12 mouse cellular contexts compared by ENCODE assay signal in the genomic region with DNA sequence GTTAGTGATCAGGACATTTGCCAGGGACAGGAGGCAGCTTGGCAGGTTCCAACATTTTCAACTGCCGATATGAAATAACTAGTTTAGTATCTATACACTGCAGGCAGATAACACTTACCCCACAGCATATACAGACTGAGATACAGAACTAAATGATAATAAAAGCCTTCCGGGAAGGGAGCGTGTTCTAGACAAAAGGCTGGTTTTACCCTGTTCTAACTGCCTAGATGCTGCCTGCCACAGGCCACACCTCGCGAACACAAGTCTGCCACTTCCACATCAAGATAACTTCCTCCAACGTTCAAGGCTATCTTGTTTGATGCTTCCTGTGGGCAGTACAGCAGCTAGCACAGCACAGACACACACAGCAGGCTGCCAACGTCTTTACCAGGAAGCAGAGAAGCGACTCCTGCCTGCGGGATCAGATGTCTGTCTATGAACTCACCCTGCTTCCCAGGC. TPM values are rescaled to one million over a fixed set of nuclear protein-coding genes. Genes with fewer than 3 reads are reported as not detected.
DNase-seq lines count a peak whose midpoint lies in the region; ATAC-seq and TF ChIP-seq lines count a peak whose summit lies in the region.
"Had no signal": no experiment of that assay in that cellular context is flagged by ENCODE, and none has a peak within 500 bp of the region (broad histone marks: within the 10 kb centered on the region; RNA-seq: fewer than 3 reads in every experiment).

No protein-coding gene starts in this region.

- intact Hi-C loops in gastrocnemius, postnatal 36 days (cut with DNase I) = no loop called here

- 0 out of 2 replicates have a peak, but pooled peaks cover 3% of the 10 kb centered on the region for H3K9me3 ChIP-seq in intestine, embryonic 16.5 days (ENCODE audit: control insufficient read depth, low read length)
- H3K9me3 ChIP-seq in intestine, embryonic 15.5 days = no peaks in the 10 kb centered on the region
- H3K9me3 ChIP-seq in ES-E14 (ENCODE audit: control insufficient read depth, insufficient read depth, low read depth, low read length) = no peaks in the 10 kb centered on the region
- H3K9me3 ChIP-seq: forebrain, embryonic 15.5 days had no signal

- H3K4me2 ChIP-seq in intestine, embryonic 16.5 days (ENCODE audit: low read depth, low read length) = no peak overlapping the region
- no peak overlapping the region for H3K4me2 ChIP-seq in intestine, embryonic 15.5 days (replicated peaks)
- H3K4me2 ChIP-seq: forebrain, embryonic 15.5 days; heart, embryonic 11.5 days had no signal

- DNase-seq in ES-E14 (ENCODE audit: low read depth, low spot score) = no peak
- peak; percentile 27 for DNase-seq in naive thymus-derived CD4-positive, alpha-beta T cell, adult 2 months (ENCODE audit: low read depth)
- DNase-seq in gastrocnemius, postnatal 36 days = no peak
- DNase-seq in Muller cell, postnatal 12 days (ENCODE audit: inconsistent ontology term) = no peak
- DNase-seq in layer of hippocampus, adult 9-10 months (ENCODE audit: low spot score) = no peak
- DNase-seq: kidney, postnatal 10 days; midbrain, embryonic 14.5 days had no signal

- H3K27ac ChIP-seq in intestine, embryonic 16.5 days (ENCODE audit: low read length) = no peak overlapping the region
- no peak overlapping the region for H3K27ac ChIP-seq in intestine, embryonic 15.5 days
- no peak overlapping the region for H3K27ac ChIP-seq in ES-E14 (ENCODE audit: insufficient read depth, low read depth, low read length, poor library complexity, severe bottlenecking)
- H3K27ac ChIP-seq: forebrain, embryonic 15.5 days had no signal

- H3K4me3 ChIP-seq in intestine, embryonic 16.5 days (ENCODE audit: low read length) = no peak overlapping the region
- no peak overlapping the region for H3K4me3 ChIP-seq in intestine, embryonic 15.5 days (replicated peaks)
- no peak overlapping the region for H3K4me3 ChIP-seq in ES-E14 (ENCODE audit: insufficient read depth in 1 of 2, low read depth in 1 of 2, low read length in 2 of 2, poor library complexity in 1 of 2, severe bottlenecking in 1 of 2)
- H3K4me3 ChIP-seq: forebrain, embryonic 15.5 days had no signal

- WGBS in intestine, embryonic 16.5 days = 64% methylated on average over 9 of the region's 9 CpGs
- WGBS in intestine, embryonic 15.5 days = 63% methylated on average over 9 of the region's 9 CpGs

- H3K36me3 ChIP-seq in intestine, embryonic 16.5 days (ENCODE audit: control insufficient read depth, insufficient read depth, low read length) = peaks cover 6% of the 10 kb centered on the region
- H3K36me3 ChIP-seq in intestine, embryonic 15.5 days = peaks cover 20% of the 10 kb centered on the region
- peaks cover 14% of the 10 kb centered on the region for H3K36me3 ChIP-seq in ES-E14 (ENCODE audit: control insufficient read depth, insufficient read depth, low read length, poor library complexity, severe bottlenecking)

- 0 out of 2 replicates have a peak, but pooled peaks have one; percentile 33 for ATAC-seq in intestine, embryonic 16.5 days
- ATAC-seq in intestine, embryonic 15.5 days = no peak
- peak; percentile 58; the same call in 1 of the 2 replicates for ATAC-seq in erythroid progenitor cell, adult 5-6 weeks (replicated peaks; ENCODE audit: low FRiP score, poor library complexity, severe bottlenecking)
- ATAC-seq: forebrain, embryonic 15.5 days had no signal

- no peaks in the 10 kb centered on the region for H3K4me1 ChIP-seq in intestine, embryonic 16.5 days (ENCODE audit: control insufficient read depth, insufficient read depth, low read length)
- no peaks in the 10 kb centered on the region for H3K4me1 ChIP-seq in intestine, embryonic 15.5 days (replicated peaks)
- H3K4me1 ChIP-seq in ES-E14 (ENCODE audit: control insufficient read depth in 2 of 2, insufficient read depth in 2 of 2, low read length in 2 of 2, poor library complexity in 1 of 2) = peaks cover 5 to 9% of the 10 kb centered on the region in 2 experiments; a peak in 2 of 4 replicates
- H3K4me1 ChIP-seq: forebrain, embryonic 15.5 days had no signal

- no peaks in the 10 kb centered on the region for H3K27me3 ChIP-seq in intestine, embryonic 16.5 days (replicated peaks; ENCODE audit: control insufficient read depth, insufficient read depth, low read length)
- no peaks in the 10 kb centered on the region for H3K27me3 ChIP-seq in intestine, embryonic 15.5 days (replicated peaks)
- H3K27me3 ChIP-seq: forebrain, embryonic 15.5 days had no signal

- H3K9ac ChIP-seq in intestine, embryonic 16.5 days (ENCODE audit: low read depth, low read length) = no peak overlapping the region
- H3K9ac ChIP-seq in intestine, embryonic 15.5 days = no peak overlapping the region
- H3K9ac ChIP-seq in ES-E14 (ENCODE audit: insufficient read depth, low read depth, low read length, poor library complexity, severe bottlenecking) = 0 out of 2 replicates have a peak overlapping the region, but pooled peaks have one; percentile 4
- H3K9ac ChIP-seq: forebrain, embryonic 15.5 days had no signal

- in situ Hi-C loops in ES-E14 (cut with MboI; ENCODE audit: low sequenced_read_pairs in 2 of 2, unreplicated experiment in 2 of 2) = no loop called here

TF ChIP-seq in ES-E14, 5 proteins besides CTCF, POLR2A, EP300 and RAD21:
- no peak for TF ChIP-seq MAFK (IDR thresholded peaks at IDR 0.05; ENCODE audit: insufficient read depth, low read depth, low read length)
- TF ChIP-seq ZC3H11A (IDR thresholded peaks at IDR 0.05; ENCODE audit: borderline replicate concordance, low read depth, low read length) = no peak
- no peak for TF ChIP-seq HCFC1 (IDR thresholded peaks at IDR 0.05; ENCODE audit: borderline replicate concordance, insufficient read depth, low read length)
- TF ChIP-seq CHD2 (IDR thresholded peaks at IDR 0.05; ENCODE audit: low read depth, low read length) = no peak

RNA-seq across cellular contexts. Expression of gene Nudt5, which starts 43.6 kb away (rescaled TPM):
- 59.4 and 66.8 TPM in 2 replicates for polyA plus RNA-seq in intestine, embryonic 16.5 days (2015; fragmentation: Nextera tagmentation; extraction: Ambion mirVana)
- polyA plus RNA-seq in intestine, embryonic 15.5 days (2015; fragmentation: Nextera tagmentation; extraction: Ambion mirVana) = 70.4 and 73.2 TPM in 2 replicates
- total RNA-seq in ES-E14 (2012; rRNA removed) = 54.4 and 67.8 TPM in 2 replicates
- 21.0 and 32.1 TPM in 2 replicates for total RNA-seq in erythroid progenitor cell, adult 5-6 weeks (2015; ENCODE audit: low replicate concordance)
- 26.5 and 42.9 TPM in 2 replicates for total RNA-seq in erythroid progenitor cell, adult 5-6 weeks (2017; ENCODE audit: low replicate concordance)
- total RNA-seq in gastrocnemius, postnatal 36 days (2021) = 1 to 10 TPM; 3.4 to 4.6 TPM

RNA-seq across cellular contexts. Expression of gene Cdc123, which starts 43.8 kb away (rescaled TPM):
- 208 and 227 TPM in 2 replicates for polyA plus RNA-seq in intestine, embryonic 16.5 days (2015; fragmentation: Nextera tagmentation; extraction: Ambion mirVana)
- 267 and 273 TPM in 2 replicates for polyA plus RNA-seq in intestine, embryonic 15.5 days (2015; fragmentation: Nextera tagmentation; extraction: Ambion mirVana)
- total RNA-seq in ES-E14 (2012; rRNA removed) = 121 and 147 TPM in 2 replicates
- total RNA-seq in erythroid progenitor cell, adult 5-6 weeks (2015; ENCODE audit: low replicate concordance) = 77.5 and 155 TPM in 2 replicates
- total RNA-seq in erythroid progenitor cell, adult 5-6 weeks (2017; ENCODE audit: low replicate concordance) = 20.9 and 74.2 TPM in 2 replicates
- 10 to 100 TPM; 65.9 to 75.8 TPM for total RNA-seq in gastrocnemius, postnatal 36 days (2021)
